Mouse (Mus musculus) E14TG2a.4 (cell line): ENCODE data around the gene Mc3r.

Experiments
- CTCF ChIP-seq: conservative IDR thresholded peaks from 2 replicates; pipeline ENCODE4 v1.5.1; 2014; ENCODE audit warnings: low read length
- NANOG ChIP-seq: IDR thresholded peaks from 2 replicates; pipeline ENCODE4 v1.6.1; 2014; ENCODE audit warnings: borderline replicate concordance, low read length, mixed read lengths
- POU5F1 ChIP-seq: IDR thresholded peaks from 2 replicates; pipeline ENCODE4 v1.6.1; 2014; ENCODE audit warnings: low read length, borderline replicate concordance

DNA sequence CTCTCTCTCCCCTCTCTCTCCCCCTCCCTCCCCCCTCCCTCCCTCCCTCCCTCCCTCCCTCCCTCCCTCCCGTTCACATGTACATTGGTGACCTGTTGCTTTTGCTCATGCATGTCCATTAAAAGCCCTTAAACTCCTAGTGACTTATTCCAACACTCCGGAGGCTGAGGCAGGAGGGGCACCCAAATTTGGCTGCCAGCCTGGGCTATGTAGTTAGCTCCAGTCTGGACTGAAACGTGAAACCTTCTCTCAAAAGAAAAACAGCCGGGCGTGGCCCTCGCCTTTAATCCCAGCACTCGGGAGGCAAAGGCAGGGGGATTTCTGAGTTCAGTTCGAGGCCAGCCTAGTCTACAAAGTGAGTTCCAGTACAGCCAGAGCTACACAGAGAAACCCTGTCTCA lies 30.4 kb upstream of the Mc3r start:
- TF ChIP-seq CTCF (no peak), NANOG (no peak), POU5F1 (no peak)
